Mouse (Mus musculus): Measurements from ENCODE around the gene Glod4. TPM values are rescaled to one million over a fixed set of nuclear protein-coding genes. Genes with fewer than 3 reads are reported as not detected.

The Glod4 gene
- polyA plus RNA-seq (2015; fragmentation: Nextera tagmentation; extraction: Ambion mirVana), result 126 and 138 TPM in 2 replicates

- Histone ChIP-seq H3K27me3 (no peaks in the 10 kb centered on the region), H3K27ac (peak within 1 kb of the TSS; percentile 88), H3K4me3 (peak within 1 kb of the TSS; percentile 91), H3K9ac (peak within 1 kb of the TSS; percentile 87), H3K9me3 (no peaks in the 10 kb centered on the region), H3K36me3 (peaks cover 30% of the 10 kb centered on the region), H3K4me2 (peak within 1 kb of the TSS; percentile 92), H3K4me1 (peaks cover 19% of the 10 kb centered on the region)
- peak; percentile 63 for ATAC-seq (ENCODE audit: insufficient number of reproducible peaks, insufficient read depth, low FRiP score, low TSS enrichment, low read depth)
- under 1% methylated on average over 61 of the region's 61 CpGs for WGBS
These were observed at the start of gene Glod4, which contains the start of gene Mrm3 for GRCm38 (mm10) chr11:76242901-76243810. Glod4 (minus strand) TSS chr11:76243725. Mrm3 (plus strand) TSS chr11:76243715.

GRCm38 (mm10) chr11:76292831-76293230 is 49.3 kb upstream of the Glod4 start:
- 44% methylated on average over 6 of the region's 6 CpGs for WGBS
- Histone ChIP-seq H3K4me2 (peak overlapping the region; percentile 41), H3K27ac (peak overlapping the region; percentile 91), H3K9me3 (no peaks in the 10 kb centered on the region), H3K9ac (0 out of 2 replicates have a peak overlapping the region, but pooled peaks have one; percentile 32), H3K36me3 (no peaks in the 10 kb centered on the region), H3K4me1 (peaks cover 95% of the 10 kb centered on the region), H3K4me3 (no peak overlapping the region), H3K27me3 (no peaks in the 10 kb centered on the region)
- ATAC-seq (ENCODE audit: insufficient number of reproducible peaks, insufficient read depth, low FRiP score, low TSS enrichment, low read depth), result no peak

- peaks cover 95% of the 10 kb centered on the region for H3K4me1 ChIP-seq
- WGBS, result 48% methylated on average over 15 of the region's 15 CpGs
- ATAC-seq (ENCODE audit: insufficient number of reproducible peaks, insufficient read depth, low FRiP score, low TSS enrichment, low read depth), result no peak
These were observed 48.9 kb upstream of the Glod4 start for GRCm38 (mm10) chr11:76292398-76292797.

GRCm38 (mm10) chr11:76291960-76292359 is 48.4 kb upstream of the Glod4 start:
- Histone ChIP-seq H3K27ac (peak overlapping the region; percentile 91), H3K9me3 (no peaks in the 10 kb centered on the region), H3K4me2 (peak overlapping the region; percentile 41), H3K4me1 (peaks cover 95% of the 10 kb centered on the region), H3K27me3 (no peaks in the 10 kb centered on the region), H3K9ac (0 out of 2 replicates have a peak overlapping the region, but pooled peaks have one; percentile 1), H3K36me3 (no peaks in the 10 kb centered on the region), H3K4me3 (no peak overlapping the region)
- WGBS, result 70% methylated on average over 4 of the region's 4 CpGs
- no peak for ATAC-seq (ENCODE audit: insufficient number of reproducible peaks, insufficient read depth, low FRiP score, low TSS enrichment, low read depth)

More at GRCm38 (mm10) chr11:76292398-76292797, 48.9 kb upstream of the Glod4 start:
- H3K9ac ChIP-seq, result 0 out of 2 replicates have a peak overlapping the region, but pooled peaks have one; percentile 32
- no peaks in the 10 kb centered on the region for H3K36me3 ChIP-seq
- peak overlapping the region; percentile 91 for H3K27ac ChIP-seq
- H3K27me3 ChIP-seq, result no peaks in the 10 kb centered on the region
- H3K9me3 ChIP-seq, result no peaks in the 10 kb centered on the region
- H3K4me3 ChIP-seq, result no peak overlapping the region
- peak overlapping the region; percentile 41 for H3K4me2 ChIP-seq

DNA sequence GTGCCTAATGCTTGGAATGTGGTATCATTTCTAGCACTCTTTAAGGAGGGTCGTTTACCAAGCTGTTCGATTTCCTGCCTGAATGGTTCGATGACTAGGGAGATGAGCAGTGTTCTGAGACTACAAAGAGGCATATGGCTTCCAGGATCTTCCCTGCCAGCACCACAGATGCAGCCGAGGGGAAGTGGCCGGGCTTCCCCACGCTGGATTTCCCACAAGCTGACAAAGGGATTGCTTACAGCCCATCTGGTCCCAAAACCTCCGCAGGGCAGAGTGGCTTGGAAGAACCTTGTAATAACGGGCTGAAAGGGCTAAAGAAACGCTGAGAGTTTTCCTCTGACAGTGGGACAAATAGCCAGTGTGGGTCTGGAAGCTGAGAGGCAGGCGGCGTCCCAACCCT is 46.8 kb upstream of the Glod4 start:
- Histone ChIP-seq H3K9me3 (no peaks in the 10 kb centered on the region), H3K9ac (peak overlapping the region; percentile 44; the same call in 1 of the 2 replicates), H3K36me3 (no peaks in the 10 kb centered on the region), H3K27me3 (no peaks in the 10 kb centered on the region), H3K27ac (peak overlapping the region; percentile 78), H3K4me2 (peak overlapping the region; percentile 14; the same call in 1 of the 2 replicates), H3K4me3 (no peak overlapping the region), H3K4me1 (peaks cover 95% of the 10 kb centered on the region)
- WGBS, result 21% methylated on average over 11 of the region's 11 CpGs
- no peak for ATAC-seq (ENCODE audit: insufficient number of reproducible peaks, insufficient read depth, low FRiP score, low TSS enrichment, low read depth)

- H3K27ac ChIP-seq, result peak overlapping the region; percentile 33; the same call in 1 of the 2 replicates
These were observed 45.1 kb upstream of the Glod4 start for GRCm38 (mm10) chr11:76288645-76289044.

GRCm38 (mm10) chr11:76287301-76287700 is 43.8 kb upstream of the Glod4 start:
- peak overlapping the region; percentile 52; the same call in 1 of the 2 replicates for H3K27ac ChIP-seq
- H3K4me3 ChIP-seq, result no peak overlapping the region
- no peak for ATAC-seq (ENCODE audit: insufficient number of reproducible peaks, insufficient read depth, low FRiP score, low TSS enrichment, low read depth)
- H3K9ac ChIP-seq, result 0 out of 2 replicates have a peak overlapping the region, but pooled peaks have one; percentile 27
- no peaks in the 10 kb centered on the region for H3K9me3 ChIP-seq
- 47% methylated on average over 10 of the region's 10 CpGs for WGBS
- no peaks in the 10 kb centered on the region for H3K36me3 ChIP-seq
- H3K4me1 ChIP-seq, result peaks cover 72% of the 10 kb centered on the region
- no peaks in the 10 kb centered on the region for H3K27me3 ChIP-seq
- H3K4me2 ChIP-seq, result no peak overlapping the region

More at GRCm38 (mm10) chr11:76288645-76289044, 45.1 kb upstream of the Glod4 start:
- Histone ChIP-seq H3K4me1 (peaks cover 85% of the 10 kb centered on the region), H3K4me2 (no peak overlapping the region), H3K9me3 (no peaks in the 10 kb centered on the region), H3K36me3 (no peaks in the 10 kb centered on the region), H3K27me3 (no peaks in the 10 kb centered on the region), H3K9ac (no peak overlapping the region), H3K4me3 (no peak overlapping the region)
- 80% methylated on average over 6 of the region's 6 CpGs for WGBS
- no peak for ATAC-seq (ENCODE audit: insufficient number of reproducible peaks, insufficient read depth, low FRiP score, low TSS enrichment, low read depth)

DNA sequence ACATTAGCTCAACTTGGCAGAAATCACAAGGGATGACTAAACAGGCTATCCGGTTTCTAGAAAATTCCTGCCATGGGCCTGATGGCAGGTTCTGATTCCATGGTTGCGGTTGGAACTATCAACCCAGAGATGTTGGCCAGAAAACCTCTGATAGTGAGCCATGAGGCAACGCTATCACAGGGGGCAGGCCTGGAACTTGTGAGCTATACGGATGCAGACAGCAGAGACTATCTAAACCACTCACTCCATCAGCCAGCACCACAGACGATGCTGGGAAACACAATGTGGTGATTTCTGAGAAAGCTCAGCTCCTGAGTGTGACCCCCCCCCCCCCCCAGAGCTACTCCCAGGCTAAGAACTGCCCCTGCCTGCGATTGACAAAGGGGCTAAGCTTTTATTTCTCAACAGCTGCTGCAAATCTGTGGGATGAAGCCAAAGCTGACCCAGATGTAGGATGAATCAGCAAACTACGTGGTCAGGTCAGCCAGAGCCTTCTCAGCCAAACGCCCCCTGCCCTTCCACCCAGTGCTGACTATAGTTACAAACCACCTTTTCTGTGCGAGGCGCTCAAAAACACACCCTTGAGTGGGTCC is 43.1 kb upstream of the Glod4 start:
- no peak for ATAC-seq (ENCODE audit: insufficient number of reproducible peaks, insufficient read depth, low FRiP score, low TSS enrichment, low read depth)
- H3K27ac ChIP-seq, result peak overlapping the region; percentile 52; the same call in 1 of the 2 replicates
- 34% methylated on average over 10 of the region's 10 CpGs for WGBS
- 0 out of 2 replicates have a peak overlapping the region, but pooled peaks have one; percentile 27 for H3K9ac ChIP-seq
- H3K27me3 ChIP-seq, result no peaks in the 10 kb centered on the region
- no peak overlapping the region for H3K4me2 ChIP-seq
- no peaks in the 10 kb centered on the region for H3K36me3 ChIP-seq
- peaks cover 65% of the 10 kb centered on the region for H3K4me1 ChIP-seq
- H3K4me3 ChIP-seq, result no peak overlapping the region
- no peaks in the 10 kb centered on the region for H3K9me3 ChIP-seq

- WGBS, result 40% methylated on average over 7 of the region's 7 CpGs
- H3K4me3 ChIP-seq, result no peak overlapping the region
- H3K27me3 ChIP-seq, result no peaks in the 10 kb centered on the region
- no peaks in the 10 kb centered on the region for H3K9me3 ChIP-seq
- peaks cover 56% of the 10 kb centered on the region for H3K4me1 ChIP-seq
- H3K36me3 ChIP-seq, result no peaks in the 10 kb centered on the region
- no peak for ATAC-seq (ENCODE audit: insufficient number of reproducible peaks, insufficient read depth, low FRiP score, low TSS enrichment, low read depth)
- H3K4me2 ChIP-seq, result no peak overlapping the region
- H3K27ac ChIP-seq, result peak overlapping the region; percentile 52
- H3K9ac ChIP-seq, result no peak overlapping the region
These were observed 42.0 kb upstream of the Glod4 start for GRCm38 (mm10) chr11:76285431-76286075.

DNA sequence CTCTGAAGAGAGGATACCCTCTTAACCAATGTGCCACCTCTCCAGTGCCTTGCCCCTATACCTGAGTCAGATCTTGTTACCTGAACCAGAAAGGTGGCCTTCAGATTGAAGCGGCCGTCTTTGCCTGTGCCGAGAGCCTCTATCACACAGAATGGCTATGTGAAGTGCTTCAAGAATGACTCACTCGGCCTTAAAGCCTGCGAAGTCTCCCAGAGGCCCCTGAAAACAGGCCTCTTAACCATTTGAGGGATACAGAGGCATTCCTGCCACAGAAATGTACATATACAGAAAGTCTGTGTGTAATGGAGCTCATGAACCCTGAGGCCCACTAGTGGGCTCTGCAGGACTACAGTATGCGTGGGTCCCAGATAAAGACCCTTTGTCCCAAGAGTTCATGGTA is 40.3 kb upstream of the Glod4 start:
- Histone ChIP-seq H3K4me2 (no peak overlapping the region), H3K27ac (no peak overlapping the region), H3K4me3 (no peak overlapping the region), H3K36me3 (no peaks in the 10 kb centered on the region), H3K4me1 (peaks cover 54% of the 10 kb centered on the region), H3K9me3 (no peaks in the 10 kb centered on the region), H3K9ac (no peak overlapping the region), H3K27me3 (no peaks in the 10 kb centered on the region)
- WGBS, result 92% methylated on average over 6 of the region's 6 CpGs
- no peak for ATAC-seq (ENCODE audit: insufficient number of reproducible peaks, insufficient read depth, low FRiP score, low TSS enrichment, low read depth)

- Histone ChIP-seq H3K27me3 (no peaks in the 10 kb centered on the region), H3K27ac (peak overlapping the region; percentile 84), H3K4me1 (peaks cover 30% of the 10 kb centered on the region), H3K36me3 (peaks cover 18% of the 10 kb centered on the region), H3K9me3 (no peaks in the 10 kb centered on the region), H3K4me3 (no peak overlapping the region), H3K4me2 (no peak overlapping the region), H3K9ac (no peak overlapping the region)
- ATAC-seq (ENCODE audit: insufficient number of reproducible peaks, insufficient read depth, low FRiP score, low TSS enrichment, low read depth), result no peak
- 69% methylated on average over 2 of the region's 2 CpGs for WGBS
These were observed 36.4 kb upstream of the Glod4 start for GRCm38 (mm10) chr11:76279971-76280370.

Data from embryonic facial prominence, embryonic 13.5 days (tissue).